8 mouse cellular contexts compared by ENCODE assay signal in genomic region chrX:98936707-98937554, GRCm38 (mm10). TPM values are rescaled to one million over a fixed set of nuclear protein-coding genes. Genes with fewer than 3 reads are reported as not detected.
DNase-seq lines count a peak whose midpoint lies in the region; ATAC-seq lines count a peak whose summit lies in the region.

No protein-coding gene starts in this region.

- H3K4me3 ChIP-seq in hindbrain, embryonic 13.5 days, result peak overlapping the region; percentile 61

- 0 out of 2 replicates have a peak, but pooled peaks cover under 1% of the 10 kb centered on the region for H3K36me3 ChIP-seq in hindbrain, embryonic 13.5 days

- no peaks in the 10 kb centered on the region for H3K27me3 ChIP-seq in hindbrain, embryonic 13.5 days

- no peaks in the 10 kb centered on the region for H3K9me3 ChIP-seq in hindbrain, embryonic 13.5 days

- peak overlapping the region; percentile 52 for H3K4me2 ChIP-seq in hindbrain, embryonic 13.5 days

- ATAC-seq in hindbrain, embryonic 13.5 days (ENCODE audit: low FRiP score), result peak; percentile 97

- 19% methylated on average over 65 of the region's 66 CpGs for WGBS in hindbrain, embryonic 13.5 days

- peaks cover 10% of the 10 kb centered on the region for H3K4me1 ChIP-seq in hindbrain, embryonic 13.5 days (replicated peaks)

- H3K9ac ChIP-seq in hindbrain, embryonic 13.5 days, result peak overlapping the region; percentile 77

- peak; percentile 92 for DNase-seq in NIH3T3 (ENCODE audit: low read depth)
- DNase-seq in cerebellum, postnatal 10 days, result peak; percentile 97
- peak; percentile 95 to 96 for DNase-seq in frontal cortex, postnatal 10 days (ENCODE audit: low spot score in 2 of 2)
- peak; percentile 97 for DNase-seq in layer of hippocampus, postnatal 36 days
- DNase-seq in lung, postnatal 36 days, result peak; percentile 96
- peak; percentile 89 for DNase-seq in retina, postnatal 1 day
- DNase-seq in urinary bladder, adult 18-20 months (ENCODE audit: low spot score in 2 of 2), result peak; percentile 93 to 95

- H3K27ac ChIP-seq in hindbrain, embryonic 13.5 days, result peak overlapping the region; percentile 94

RNA-seq across cellular contexts. Expression of gene Yipf6, which starts 0.8 kb away (rescaled TPM):
- 19.9 and 21.3 TPM in 2 replicates for polyA plus RNA-seq in hindbrain, embryonic 13.5 days (2015; fragmentation: Nextera tagmentation; extraction: Ambion mirVana)
- total RNA-seq in layer of hippocampus, postnatal 36 days (2021), result 10 to 100 TPM; 36.9 to 43.0 TPM

RNA-seq across cellular contexts. Expression of gene Ophn1, which starts 46.1 kb away (rescaled TPM):
- 44.0 and 45.8 TPM in 2 replicates for polyA plus RNA-seq in hindbrain, embryonic 13.5 days (2015; fragmentation: Nextera tagmentation; extraction: Ambion mirVana)
- total RNA-seq in layer of hippocampus, postnatal 36 days (2021), result 10 to 100 TPM; 34.5 to 40.4 TPM

Comparison
In these comparisons a context has a peak if more than half of its experiments do, and no peak if none do; other contexts are left out.
1. Peak in every context shown above with its lines: DNase-seq, ATAC-seq, H3K4me3 ChIP-seq and H3K27ac ChIP-seq.